Mouse (Mus musculus) embryonic facial prominence, embryonic 15.5 days (tissue): Measurements from ENCODE around the gene Dcp1b. TPM values are rescaled to one million over a fixed set of nuclear protein-coding genes. Genes with fewer than 3 reads are reported as not detected.

Experiments used
- ATAC-seq: fragments of 200-750 bp; cut with Nextera tagmentation; 2 replicates; pipeline ENCODE4 v1.8.0; 2017; ENCODE audit warnings: low read depth, moderate TSS enrichment; ENCODE audit not compliant: insufficient number of reproducible peaks, low FRiP score, low TSS enrichment
- H3K27ac ChIP-seq: fragments of 300-500 bp; sonication (generic); replicated peaks from 2 replicates; pipeline ENCODE4 v1.5.1; 2015; ENCODE audit warnings: mild to moderate bottlenecking, inconsistent platforms
- H3K27me3 ChIP-seq: fragments of 300-500 bp; sonication (generic); 2 replicates; pipeline ENCODE4 v1.6.1; 2015; ENCODE audit warnings: inconsistent platforms
- H3K36me3 ChIP-seq: fragments of 300-500 bp; sonication (generic); 2 replicates; pipeline ENCODE4 v1.6.1; 2015; ENCODE audit warnings: mild to moderate bottlenecking, inconsistent platforms
- H3K4me1 ChIP-seq: fragments of 300-500 bp; sonication (generic); 2 replicates; pipeline ENCODE4 v1.6.1; 2015; ENCODE audit warnings: inconsistent platforms
- H3K4me2 ChIP-seq: fragments of 300-500 bp; sonication (generic); replicated peaks from 2 replicates; pipeline ENCODE4 v1.6.1; 2015; ENCODE audit warnings: mild to moderate bottlenecking, inconsistent platforms
- H3K4me3 ChIP-seq: fragments of 300-500 bp; sonication (generic); replicated peaks from 2 replicates; pipeline ENCODE4 v1.5.1; 2015; ENCODE audit warnings: mild to moderate bottlenecking, inconsistent platforms
- H3K9ac ChIP-seq: fragments of 300-500 bp; sonication (generic); 2 replicates; pipeline ENCODE4 v1.6.1; 2015; ENCODE audit warnings: inconsistent platforms
- H3K9me3 ChIP-seq: fragments of 300-500 bp; sonication (generic); replicated peaks from 2 replicates; pipeline ENCODE4 v1.6.1; 2016; ENCODE audit warnings: inconsistent platforms
- WGBS: fragments of 180-500 bp; shearing (Covaris S2); methylation state at CpG from one replicate; pipeline ENCODE4 v1.1.7; 2015; 5-methylcytosine and 5-hydroxymethylcytosine counted together
- polyA plus RNA-seq: library from polyadenylated mRNA; unstranded; fragments of >200 nt; fragmentation: Nextera tagmentation; extraction: Ambion mirVana; gene quantifications from 2 replicates; pipeline ENCODE4 v1.2.1, GENCODE M21; 2015

The Dcp1b gene
- polyA plus RNA-seq, 1 experiment from 2014 or later: 10.2 TPM

GRCm38 (mm10) chr6:119235441-119235840 lies 60.4 kb downstream of the Dcp1b start:
- H3K4me2 ChIP-seq: no peak overlapping the region
- H3K27ac ChIP-seq: no peak overlapping the region
- no peaks in the 10 kb centered on the region for H3K27me3 ChIP-seq
- 75% methylated on average over 5 of the region's 5 CpGs for WGBS
- H3K9me3 ChIP-seq: no peaks in the 10 kb centered on the region
- ATAC-seq: no peak
- peaks cover 8% of the 10 kb centered on the region for H3K4me1 ChIP-seq
- H3K9ac ChIP-seq: no peak overlapping the region
- no peaks in the 10 kb centered on the region for H3K36me3 ChIP-seq
- no peak overlapping the region for H3K4me3 ChIP-seq

- H3K9me3 ChIP-seq: no peaks in the 10 kb centered on the region
- peaks cover 8% of the 10 kb centered on the region for H3K4me1 ChIP-seq
- H3K27me3 ChIP-seq: no peaks in the 10 kb centered on the region
- H3K4me2 ChIP-seq: no peak within 1 kb of the TSS
- no peaks in the 10 kb centered on the region for H3K36me3 ChIP-seq
- H3K4me3 ChIP-seq: no peak within 1 kb of the TSS
- no peak for ATAC-seq
- 45% methylated on average over 1 of the region's 1 CpGs for WGBS
- H3K9ac ChIP-seq: no peak within 1 kb of the TSS
- H3K27ac ChIP-seq: no peak within 1 kb of the TSS
These were observed 61.2 kb downstream of the Dcp1b start, which contains the start of gene Cacna2d4 for GRCm38 (mm10) chr6:119236241-119236640. Gene Cacna2d4 (plus strand): TSS chr6:119236526.

- Histone ChIP-seq H3K36me3 (no peaks in the 10 kb centered on the region), H3K27ac (no peak overlapping the region), H3K4me2 (no peak overlapping the region), H3K4me1 (peaks cover 8% of the 10 kb centered on the region), H3K4me3 (no peak overlapping the region), H3K27me3 (no peaks in the 10 kb centered on the region), H3K9ac (no peak overlapping the region), H3K9me3 (no peaks in the 10 kb centered on the region)
- ATAC-seq: no peak
- 48% methylated on average over 8 of the region's 8 CpGs for WGBS
These were observed 62.5 kb downstream of the Dcp1b start for GRCm38 (mm10) chr6:119237427-119237989.

- no peak overlapping the region for H3K4me2 ChIP-seq
- no peak for ATAC-seq
- H3K9me3 ChIP-seq: no peaks in the 10 kb centered on the region
- no peak overlapping the region for H3K9ac ChIP-seq
- H3K36me3 ChIP-seq: no peaks in the 10 kb centered on the region
- H3K4me1 ChIP-seq: peaks cover 8% of the 10 kb centered on the region
- H3K4me3 ChIP-seq: no peak overlapping the region
- H3K27ac ChIP-seq: no peak overlapping the region
- no peaks in the 10 kb centered on the region for H3K27me3 ChIP-seq
- 68% methylated on average over 5 of the region's 5 CpGs for WGBS
These were observed 64.4 kb downstream of the Dcp1b start for GRCm38 (mm10) chr6:119239341-119240005.

GRCm38 (mm10) chr6:119240256-119240655 lies 65.2 kb downstream of the Dcp1b start:
- peaks cover 8% of the 10 kb centered on the region for H3K4me1 ChIP-seq
- H3K36me3 ChIP-seq: no peaks in the 10 kb centered on the region
- H3K9ac ChIP-seq: no peak overlapping the region
- ATAC-seq: no peak
- 74% methylated on average over 7 of the region's 7 CpGs for WGBS
- no peak overlapping the region for H3K4me2 ChIP-seq
- H3K4me3 ChIP-seq: no peak overlapping the region
- no peaks in the 10 kb centered on the region for H3K27me3 ChIP-seq
- no peaks in the 10 kb centered on the region for H3K9me3 ChIP-seq
- H3K27ac ChIP-seq: no peak overlapping the region

- H3K4me3 ChIP-seq: no peak overlapping the region
- 0 out of 2 replicates have a peak, but pooled peaks have one; percentile 11 for ATAC-seq
- 42% methylated on average over 21 of the region's 21 CpGs for WGBS
- H3K36me3 ChIP-seq: no peaks in the 10 kb centered on the region
- no peak overlapping the region for H3K27ac ChIP-seq
- 0 out of 2 replicates have a peak, but pooled peaks cover 2% of the 10 kb centered on the region for H3K9me3 ChIP-seq
- peaks cover 8% of the 10 kb centered on the region for H3K4me1 ChIP-seq
- H3K27me3 ChIP-seq: no peaks in the 10 kb centered on the region
- H3K4me2 ChIP-seq: no peak overlapping the region
- H3K9ac ChIP-seq: no peak overlapping the region
These were observed 66.0 kb downstream of the Dcp1b start for GRCm38 (mm10) chr6:119240871-119241705.

GRCm38 (mm10) chr6:119246082-119246481 lies 71.0 kb downstream of the Dcp1b start:
- no peak for ATAC-seq
- 35% methylated on average over 2 of the region's 2 CpGs for WGBS
- H3K27ac ChIP-seq: no peak overlapping the region
- H3K4me3 ChIP-seq: no peak overlapping the region
- 0 out of 2 replicates have a peak, but pooled peaks cover 6% of the 10 kb centered on the region for H3K9me3 ChIP-seq
- H3K9ac ChIP-seq: no peak overlapping the region
- no peak overlapping the region for H3K4me2 ChIP-seq
- no peaks in the 10 kb centered on the region for H3K36me3 ChIP-seq
- no peaks in the 10 kb centered on the region for H3K27me3 ChIP-seq
- H3K4me1 ChIP-seq: no peaks in the 10 kb centered on the region

- no peak for ATAC-seq
- WGBS: 73% methylated on average over 3 of the region's 3 CpGs
- Histone ChIP-seq H3K4me2 (no peak overlapping the region), H3K36me3 (no peaks in the 10 kb centered on the region), H3K27me3 (no peaks in the 10 kb centered on the region), H3K4me1 (no peaks in the 10 kb centered on the region), H3K9ac (no peak overlapping the region), H3K4me3 (no peak overlapping the region), H3K27ac (no peak overlapping the region), H3K9me3 (0 out of 2 replicates have a peak, but pooled peaks cover 6% of the 10 kb centered on the region)
These were observed 73.5 kb downstream of the Dcp1b start for GRCm38 (mm10) chr6:119248578-119248977.

GRCm38 (mm10) chr6:119249726-119250125 lies 74.7 kb downstream of the Dcp1b start:
- no peak overlapping the region for H3K9ac ChIP-seq
- no peaks in the 10 kb centered on the region for H3K4me1 ChIP-seq
- H3K27me3 ChIP-seq: no peaks in the 10 kb centered on the region
- no peak overlapping the region for H3K4me3 ChIP-seq
- 84% methylated on average over 10 of the region's 10 CpGs for WGBS
- no peak overlapping the region for H3K27ac ChIP-seq
- no peak overlapping the region for H3K4me2 ChIP-seq
- ATAC-seq: no peak
- H3K9me3 ChIP-seq: 0 out of 2 replicates have a peak, but pooled peaks cover 6% of the 10 kb centered on the region
- H3K36me3 ChIP-seq: no peaks in the 10 kb centered on the region

GRCm38 (mm10) chr6:119251704-119252103 lies 76.7 kb downstream of the Dcp1b start:
- no peaks in the 10 kb centered on the region for H3K27me3 ChIP-seq
- H3K4me3 ChIP-seq: no peak overlapping the region
- no peaks in the 10 kb centered on the region for H3K36me3 ChIP-seq
- H3K4me1 ChIP-seq: no peaks in the 10 kb centered on the region
- no peak overlapping the region for H3K4me2 ChIP-seq
- no peaks in the 10 kb centered on the region for H3K9me3 ChIP-seq
- WGBS: 76% methylated on average over 4 of the region's 4 CpGs
- ATAC-seq: no peak
- H3K9ac ChIP-seq: no peak overlapping the region
- no peak overlapping the region for H3K27ac ChIP-seq
